Mouse (Mus musculus): ENCODE data around the gene Dbn1. TPM values are rescaled to one million over a fixed set of nuclear protein-coding genes. Genes with fewer than 3 reads are reported as not detected.

The Dbn1 gene
- total and polyA plus RNA-seq, 2 experiments from 2014 or later: 619 TPM

DNA sequence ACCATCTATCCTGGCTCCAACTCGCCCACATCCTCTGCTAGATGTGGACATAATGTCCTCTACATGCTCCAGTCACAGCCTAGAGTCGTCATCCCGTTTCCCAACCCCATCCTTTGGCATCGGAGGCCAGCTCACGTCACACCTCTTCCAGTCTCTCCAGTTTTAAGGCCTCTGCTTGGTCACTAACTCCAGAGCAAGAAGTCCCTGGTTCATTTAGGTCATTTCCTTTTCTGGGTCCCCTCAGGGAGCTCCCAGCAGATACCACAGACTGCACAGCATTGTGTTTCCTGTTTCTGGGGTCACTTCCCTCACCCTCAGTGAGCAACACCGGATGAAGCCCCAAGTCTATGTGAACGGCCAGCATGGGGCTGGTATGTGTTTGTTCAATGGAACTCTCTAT is 8.9 kb downstream of the Dbn1 start:
- no peaks in the 10 kb centered on the region for H3K27me3 ChIP-seq (ENCODE audit: insufficient read depth, low read length)
- H3K9ac ChIP-seq: no peak overlapping the region
- no peak for DNase-seq
- H3K9me3 ChIP-seq (ENCODE audit: low read length): no peaks in the 10 kb centered on the region
- peaks cover 18% of the 10 kb centered on the region for H3K4me1 ChIP-seq (ENCODE audit: insufficient read depth)
- peaks cover 82% of the 10 kb centered on the region for H3K36me3 ChIP-seq (ENCODE audit: insufficient read depth)
- ATAC-seq: no peak
- H3K27ac ChIP-seq (ENCODE audit: low read depth, low read length): 0 out of 2 replicates have a peak overlapping the region, but pooled peaks have one; percentile 40
- TF ChIP-seq CTCF (IDR thresholded peaks at IDR 0.05; ENCODE audit: low read depth): no peak
- H3K4me2 ChIP-seq (ENCODE audit: low read depth): no peak overlapping the region
- H3K4me3 ChIP-seq (ENCODE audit: low read depth, low read length): no peak overlapping the region
- WGBS: 83% methylated on average over 7 of the region's 7 CpGs

- Histone ChIP-seq H3K27ac (ENCODE audit: low read depth, low read length) (peak overlapping the region; percentile 21; the same call in 1 of the 2 replicates), H3K4me3 (ENCODE audit: low read depth, low read length) (no peak overlapping the region), H3K36me3 (ENCODE audit: insufficient read depth) (peaks cover 90% of the 10 kb centered on the region), H3K4me2 (ENCODE audit: low read depth) (no peak overlapping the region), H3K4me1 (ENCODE audit: insufficient read depth) (peaks cover 16% of the 10 kb centered on the region), H3K9ac (no peak overlapping the region), H3K27me3 (ENCODE audit: insufficient read depth, low read length) (no peaks in the 10 kb centered on the region), H3K9me3 (ENCODE audit: low read length) (no peaks in the 10 kb centered on the region)
- DNase-seq (peak; percentile 70), ATAC-seq (no peak)
- WGBS: 48% methylated on average over 5 of the region's 5 CpGs
- peak; percentile 76 for TF ChIP-seq CTCF (IDR thresholded peaks at IDR 0.05; ENCODE audit: low read depth)
Observed at GRCm38 (mm10) chr13:55478036-55478435, 9.9 kb downstream of the Dbn1 start.

DNA sequence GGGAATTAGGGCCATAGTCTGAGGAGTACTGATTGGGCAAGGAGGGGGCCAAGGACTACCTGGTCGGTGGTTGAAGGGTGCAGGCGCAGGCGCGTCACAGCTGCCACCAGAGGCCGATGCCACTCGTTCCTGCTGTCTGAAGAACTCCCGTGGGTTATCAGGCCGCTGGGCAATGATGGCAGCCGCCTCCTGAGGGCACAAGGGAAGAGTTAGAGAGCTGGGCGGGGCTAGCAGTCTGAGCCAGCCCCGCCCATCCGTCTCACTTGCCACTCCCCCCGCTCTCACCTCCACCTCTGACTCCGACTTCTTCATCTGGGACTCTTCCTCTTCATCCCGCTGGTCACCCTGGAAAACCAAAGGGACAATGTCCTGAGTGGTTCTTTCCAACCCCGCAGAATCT is 10.4 kb downstream of the Dbn1 start:
- Histone ChIP-seq H3K9ac (no peak overlapping the region), H3K4me2 (ENCODE audit: low read depth) (no peak overlapping the region), H3K4me1 (ENCODE audit: insufficient read depth) (peaks cover 12% of the 10 kb centered on the region), H3K36me3 (ENCODE audit: insufficient read depth) (peaks cover 87% of the 10 kb centered on the region), H3K27ac (ENCODE audit: low read depth, low read length) (peak overlapping the region; percentile 21; the same call in 1 of the 2 replicates), H3K9me3 (ENCODE audit: low read length) (no peaks in the 10 kb centered on the region), H3K27me3 (ENCODE audit: insufficient read depth, low read length) (no peaks in the 10 kb centered on the region), H3K4me3 (ENCODE audit: low read depth, low read length) (no peak overlapping the region)
- peak; percentile 12 for DNase-seq
- no peak for TF ChIP-seq CTCF (IDR thresholded peaks at IDR 0.05; ENCODE audit: low read depth)
- ATAC-seq: no peak
- 72% methylated on average over 16 of the region's 16 CpGs for WGBS

DNA sequence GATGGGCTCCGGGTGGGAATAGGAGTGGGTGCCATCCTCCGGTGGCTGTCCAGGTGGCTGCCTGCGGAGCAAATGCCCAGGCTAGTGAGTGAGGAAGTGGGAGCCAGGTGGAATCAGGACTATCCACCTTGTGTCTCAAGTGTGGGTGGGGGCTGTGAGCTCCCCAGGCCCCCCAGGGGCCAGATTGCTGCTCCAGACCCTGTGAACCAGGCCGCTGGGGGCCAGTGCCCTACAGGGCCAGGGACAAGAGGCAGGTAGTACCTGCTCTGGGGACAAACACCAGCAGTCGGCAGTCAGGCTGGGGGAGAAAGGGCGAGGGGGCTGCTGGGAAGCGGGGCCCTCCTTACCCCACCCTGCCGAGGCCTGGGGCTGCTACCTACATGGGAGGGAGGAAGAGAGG is 11.7 kb downstream of the Dbn1 start:
- no peak overlapping the region for H3K27ac ChIP-seq (ENCODE audit: low read depth, low read length)
- TF ChIP-seq CTCF (IDR thresholded peaks at IDR 0.05; ENCODE audit: low read depth): no peak

DNA sequence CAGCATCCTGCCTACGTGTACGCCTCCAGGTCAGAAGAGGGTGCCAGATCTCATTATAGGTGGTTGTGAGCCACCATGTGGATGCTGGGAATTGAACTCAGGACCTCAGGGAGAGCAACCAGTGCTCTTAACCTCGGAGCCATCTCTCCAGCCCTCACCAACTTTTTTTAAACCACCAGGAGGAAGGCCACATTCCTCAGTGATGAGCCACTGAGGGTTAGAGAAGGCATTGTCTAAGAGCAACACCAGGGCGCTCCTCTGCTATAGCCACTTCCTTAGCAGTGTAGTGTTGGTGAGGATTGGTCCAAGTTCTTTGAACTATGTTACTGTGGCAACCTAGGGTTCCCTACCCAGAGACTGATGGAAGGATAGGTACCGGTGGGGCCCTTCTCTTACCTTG is 12.2 kb downstream of the Dbn1 start:
- no peak for DNase-seq
- WGBS: 85% methylated on average over 5 of the region's 5 CpGs
- Histone ChIP-seq H3K9me3 (ENCODE audit: low read length) (no peaks in the 10 kb centered on the region), H3K9ac (no peak overlapping the region), H3K36me3 (ENCODE audit: insufficient read depth) (peaks cover 71% of the 10 kb centered on the region), H3K4me2 (ENCODE audit: low read depth) (no peak overlapping the region), H3K4me3 (ENCODE audit: low read depth, low read length) (no peak overlapping the region), H3K27ac (ENCODE audit: low read depth, low read length) (0 out of 2 replicates have a peak overlapping the region, but pooled peaks have one; percentile 69), H3K4me1 (ENCODE audit: insufficient read depth) (peaks cover 17% of the 10 kb centered on the region), H3K27me3 (ENCODE audit: insufficient read depth, low read length) (no peaks in the 10 kb centered on the region)
- TF ChIP-seq CTCF (IDR thresholded peaks at IDR 0.05; ENCODE audit: low read depth): no peak
- no peak for ATAC-seq

More for the DNA sequence above, 11.7 kb downstream of the Dbn1 start:
- ATAC-seq: no peak
- no peak overlapping the region for H3K9ac ChIP-seq
- peaks cover 12% of the 10 kb centered on the region for H3K4me1 ChIP-seq (ENCODE audit: insufficient read depth)
- no peaks in the 10 kb centered on the region for H3K27me3 ChIP-seq (ENCODE audit: insufficient read depth, low read length)
- H3K4me2 ChIP-seq (ENCODE audit: low read depth): no peak overlapping the region
- no peak overlapping the region for H3K4me3 ChIP-seq (ENCODE audit: low read depth, low read length)
- 91% methylated on average over 8 of the region's 8 CpGs for WGBS
- H3K36me3 ChIP-seq (ENCODE audit: insufficient read depth): peaks cover 75% of the 10 kb centered on the region
- no peaks in the 10 kb centered on the region for H3K9me3 ChIP-seq (ENCODE audit: low read length)
- DNase-seq: no peak

DNA sequence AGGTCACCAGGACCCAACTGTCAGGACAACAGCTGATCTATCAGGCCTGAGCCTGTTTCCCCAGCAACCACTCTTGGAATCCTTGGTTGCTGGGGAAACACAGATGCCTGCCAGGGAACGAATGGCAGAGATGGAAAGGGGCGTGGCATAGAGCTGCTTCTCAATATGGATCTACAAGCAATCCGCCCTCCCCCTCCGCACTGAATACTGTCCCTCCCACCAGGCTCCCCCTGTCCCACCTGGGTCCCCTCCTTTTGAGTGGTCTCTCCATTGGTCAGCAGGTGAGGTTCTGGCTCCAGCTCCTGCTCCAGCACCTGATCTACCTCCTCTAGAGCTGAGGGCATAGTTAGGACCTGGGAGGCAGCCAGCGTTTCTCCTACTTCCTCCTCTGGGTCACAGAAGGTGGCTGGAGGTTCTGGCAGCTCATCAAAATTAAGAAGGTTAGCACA is 13.3 kb downstream of the Dbn1 start:
- DNase-seq (peak; percentile 91), ATAC-seq (peak; percentile 46)
- peak overlapping the region; percentile 69 for H3K27ac ChIP-seq (ENCODE audit: low read depth, low read length)
- H3K9me3 ChIP-seq (ENCODE audit: low read length): no peaks in the 10 kb centered on the region
- H3K9ac ChIP-seq: no peak overlapping the region
- no peaks in the 10 kb centered on the region for H3K27me3 ChIP-seq (ENCODE audit: insufficient read depth, low read length)
- WGBS: 10% methylated on average over 5 of the region's 5 CpGs
- H3K4me3 ChIP-seq (ENCODE audit: low read depth, low read length): no peak overlapping the region
- peaks cover 26% of the 10 kb centered on the region for H3K4me1 ChIP-seq (ENCODE audit: insufficient read depth)
- TF ChIP-seq CTCF (IDR thresholded peaks at IDR 0.05; ENCODE audit: low read depth): no peak
- peaks cover 59% of the 10 kb centered on the region for H3K36me3 ChIP-seq (ENCODE audit: insufficient read depth)
- H3K4me2 ChIP-seq (ENCODE audit: low read depth): 0 out of 2 replicates have a peak overlapping the region, but pooled peaks have one; percentile 10

DNA sequence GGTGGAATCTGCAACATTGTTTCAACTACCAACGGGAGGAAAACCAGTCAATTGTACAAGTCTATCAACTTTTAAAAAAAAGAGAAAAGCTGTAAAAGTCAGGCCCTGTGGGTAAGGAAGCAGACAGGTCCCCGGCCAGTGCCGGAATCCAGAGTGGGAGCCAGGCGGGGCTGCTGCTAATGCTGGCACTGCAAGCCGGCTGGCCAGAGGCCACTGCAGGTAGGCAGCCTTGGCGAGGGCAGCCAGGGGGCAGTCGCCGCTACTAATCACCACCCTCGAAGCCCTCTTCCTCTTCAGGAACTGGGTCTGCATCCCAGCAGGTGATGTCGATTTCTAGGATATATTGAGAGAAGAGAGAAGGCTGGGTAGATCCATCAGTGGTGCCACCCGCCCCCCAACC is 13.9 kb downstream of the Dbn1 start:
- Histone ChIP-seq H3K4me2 (ENCODE audit: low read depth) (no peak overlapping the region), H3K27ac (ENCODE audit: low read depth, low read length) (peak overlapping the region; percentile 69), H3K36me3 (ENCODE audit: insufficient read depth) (peaks cover 53% of the 10 kb centered on the region), H3K4me1 (ENCODE audit: insufficient read depth) (peaks cover 26% of the 10 kb centered on the region), H3K9ac (no peak overlapping the region), H3K9me3 (ENCODE audit: low read length) (no peaks in the 10 kb centered on the region), H3K27me3 (ENCODE audit: insufficient read depth, low read length) (no peaks in the 10 kb centered on the region), H3K4me3 (ENCODE audit: low read depth, low read length) (no peak overlapping the region)
- DNase-seq (no peak), ATAC-seq (no peak)
- peak; percentile 26; the same call in 1 of the 2 replicates for TF ChIP-seq CTCF (IDR thresholded peaks at IDR 0.05; ENCODE audit: low read depth)
- WGBS: 49% methylated on average over 11 of the region's 11 CpGs
